Mouse (Mus musculus) liver, adult 2 months (tissue): ENCODE measurements around the gene Pou4f1.

Experiments
- CTCF ChIP-seq: fragments of 200-500 bp; IDR thresholded peaks from 2 replicates; pipeline ENCODE4 v1.5.1; 2011; ENCODE audit warnings: low read depth, low read length, control low read depth
- POLR2A ChIP-seq: fragments of 200-500 bp; IDR thresholded peaks from 2 replicates; pipeline ENCODE4 v1.6.1; 2011; ENCODE audit warnings: low read length, control low read depth; ENCODE audit not compliant: insufficient read depth; ENCODE audit errors: extremely low read depth

DNA sequence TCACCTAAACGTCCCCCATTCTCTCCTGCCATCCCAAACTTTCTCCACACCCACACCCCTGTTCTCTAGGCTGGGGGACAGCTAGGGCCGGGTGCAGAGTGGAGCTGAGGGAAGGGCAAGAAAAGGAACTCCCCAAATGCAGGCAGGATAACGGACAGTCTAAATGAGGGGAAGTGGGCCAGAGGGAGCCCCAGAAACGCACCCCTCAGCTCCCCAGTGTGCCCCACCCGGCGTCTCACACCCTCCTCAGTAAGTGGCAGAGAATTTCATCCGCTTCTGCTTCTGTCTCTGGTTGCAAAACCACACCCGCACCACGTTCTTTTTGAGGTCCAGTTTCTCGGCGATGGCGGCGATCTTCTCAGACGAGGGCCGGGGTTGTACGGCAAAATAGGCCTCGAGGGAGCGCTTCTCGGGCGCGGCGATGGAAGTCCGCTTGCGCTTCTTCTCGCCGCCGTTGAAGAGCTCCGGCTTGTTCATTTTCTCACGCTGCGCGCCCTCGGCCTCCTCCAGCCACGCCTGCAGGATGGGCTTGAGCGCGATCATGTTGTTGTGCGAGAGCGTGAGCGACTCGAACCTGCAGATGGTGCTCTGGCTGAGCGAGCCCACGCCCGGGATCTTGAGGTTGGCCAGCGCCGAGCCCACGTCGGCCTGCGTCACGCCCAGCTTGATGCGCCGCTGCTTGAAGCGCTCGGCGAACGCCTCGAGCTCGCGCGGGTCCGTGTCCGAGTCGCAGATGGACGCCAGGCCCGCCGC lies 2.1 kb downstream of the Pou4f1 start:
- TF ChIP-seq POLR2A: no peak
- TF ChIP-seq CTCF: no peak
